Mouse (Mus musculus): ENCODE measurements around the gene Mast4. TPM values are rescaled to one million over a fixed set of nuclear protein-coding genes. Genes with fewer than 3 reads are reported as not detected.
"Not testable (repeated sequence)": the region's sequence is repeated elsewhere in the genome, so short reads cannot be mapped to it uniquely, and the experiment has no call there.

Mast4 gene
- polyA plus RNA-seq, 1 experiment from 2014 or later, result 34.9 TPM

DNA sequence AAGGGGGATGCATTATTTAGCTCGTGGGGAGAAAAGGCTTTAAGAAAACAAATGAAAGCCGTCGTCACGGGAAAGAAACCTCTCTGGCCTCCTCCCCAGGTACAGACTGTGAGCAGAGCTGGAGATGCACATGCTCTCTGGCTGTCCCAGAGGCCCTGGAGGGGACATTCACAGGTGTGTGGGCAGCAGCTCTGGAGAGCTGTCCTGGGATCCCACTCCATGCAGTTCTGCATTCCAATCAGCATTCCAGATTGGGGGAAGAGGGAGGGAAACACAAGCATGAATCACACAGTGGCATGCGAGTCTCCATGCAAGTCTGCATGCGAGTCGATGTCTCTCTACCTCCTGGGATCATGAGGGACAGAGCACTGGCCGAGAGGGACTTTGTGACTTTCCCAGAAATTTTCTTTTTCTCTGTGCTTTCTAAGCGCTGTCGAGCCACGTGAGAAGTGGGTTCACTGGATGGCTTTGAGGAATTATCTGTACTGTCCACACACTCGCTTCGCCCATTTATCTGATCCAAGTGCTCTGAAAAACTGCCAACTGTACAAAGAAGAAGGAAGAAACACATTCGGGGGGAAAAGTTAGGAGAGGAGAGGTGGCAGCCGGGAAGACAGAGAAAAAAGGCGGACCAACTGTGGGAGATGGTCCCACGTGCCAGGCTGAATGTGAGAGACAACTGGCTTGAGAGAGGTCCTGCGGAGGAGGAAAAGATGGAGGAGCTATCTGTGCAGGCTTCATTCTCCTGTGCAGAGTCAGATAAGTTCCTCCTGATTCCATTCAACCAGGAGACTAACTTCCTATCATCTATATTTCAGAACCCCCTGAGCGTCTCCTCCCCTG, 580.4 kb downstream of the Mast4 start:
- H3K27ac ChIP-seq (replicated peaks), result no peak overlapping the region
- peaks cover 50% of the 10 kb centered on the region for H3K36me3 ChIP-seq
- WGBS, result 87% methylated on average over 19 of the region's 19 CpGs
- no peaks in the 10 kb centered on the region for H3K9me3 ChIP-seq
- no peak for ATAC-seq (ENCODE audit: low FRiP score, low read depth)
- H3K27me3 ChIP-seq, result no peaks in the 10 kb centered on the region
- H3K4me3 ChIP-seq, result no peak overlapping the region
- H3K4me2 ChIP-seq (replicated peaks), result no peak overlapping the region
- H3K4me1 ChIP-seq, result 0 out of 2 replicates have a peak, but pooled peaks cover 3% of the 10 kb centered on the region
- no peak overlapping the region for H3K9ac ChIP-seq (replicated peaks)

DNA sequence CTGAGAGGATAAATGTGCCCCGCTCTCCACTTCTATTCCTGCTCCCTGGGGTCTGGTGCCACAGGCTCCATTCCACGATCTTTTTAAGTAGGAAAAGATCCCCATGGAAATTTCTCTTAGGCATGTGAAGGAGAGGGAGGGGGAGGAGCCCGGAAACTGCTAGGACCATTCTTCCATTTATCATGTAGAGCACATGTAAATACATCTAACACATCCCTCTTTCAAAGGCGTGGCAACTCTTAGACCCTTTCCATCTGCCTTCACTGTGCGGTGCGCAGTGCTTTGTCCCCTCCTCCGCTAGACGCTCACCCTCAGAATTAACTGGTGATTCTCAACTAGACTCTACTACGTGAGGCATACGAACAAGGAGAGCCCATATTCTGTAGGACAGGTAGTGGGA, 584.4 kb downstream of the Mast4 start:
- WGBS, result 85% methylated on average over 10 of the region's 10 CpGs
- peaks cover 44% of the 10 kb centered on the region for H3K36me3 ChIP-seq

DNA sequence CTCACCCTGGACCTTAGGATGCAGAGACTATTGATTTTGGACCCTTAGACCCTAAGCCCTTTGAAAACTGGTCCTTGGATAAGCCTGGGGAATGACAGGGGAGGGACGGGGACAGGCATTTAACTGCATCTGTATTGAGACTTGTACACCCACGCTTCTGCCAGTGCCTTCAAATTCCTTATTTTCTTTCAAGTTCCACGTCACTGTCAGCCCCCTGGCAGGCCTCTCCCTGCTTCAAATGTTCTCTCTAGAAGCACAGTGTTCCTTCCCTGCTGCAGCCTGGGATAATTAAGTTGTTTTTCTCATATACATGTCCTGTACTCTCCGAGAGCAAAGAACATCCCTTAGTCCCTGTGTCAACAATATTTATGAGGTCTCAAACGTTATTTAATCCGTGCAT, 585.1 kb downstream of the Mast4 start:
- WGBS, result 66% methylated on average over 6 of the region's 6 CpGs
- no peaks in the 10 kb centered on the region for H3K27me3 ChIP-seq
- peaks cover 38% of the 10 kb centered on the region for H3K36me3 ChIP-seq
- no peak overlapping the region for H3K4me2 ChIP-seq (replicated peaks)
- no peaks in the 10 kb centered on the region for H3K9me3 ChIP-seq
- H3K27ac ChIP-seq (replicated peaks), result no peak overlapping the region
- H3K4me1 ChIP-seq, result 0 out of 2 replicates have a peak, but pooled peaks cover 3% of the 10 kb centered on the region
- no peak overlapping the region for H3K9ac ChIP-seq (replicated peaks)
- ATAC-seq (ENCODE audit: low FRiP score, low read depth), result no peak
- H3K4me3 ChIP-seq, result no peak overlapping the region

More for the DNA sequence above, 584.4 kb downstream of the Mast4 start:
- no peaks in the 10 kb centered on the region for H3K27me3 ChIP-seq
- ATAC-seq (ENCODE audit: low FRiP score, low read depth), result no peak
- H3K9ac ChIP-seq (replicated peaks), result no peak overlapping the region
- H3K4me2 ChIP-seq (replicated peaks), result no peak overlapping the region
- H3K27ac ChIP-seq (replicated peaks), result no peak overlapping the region
- H3K4me1 ChIP-seq, result 0 out of 2 replicates have a peak, but pooled peaks cover 3% of the 10 kb centered on the region
- no peaks in the 10 kb centered on the region for H3K9me3 ChIP-seq
- no peak overlapping the region for H3K4me3 ChIP-seq

DNA sequence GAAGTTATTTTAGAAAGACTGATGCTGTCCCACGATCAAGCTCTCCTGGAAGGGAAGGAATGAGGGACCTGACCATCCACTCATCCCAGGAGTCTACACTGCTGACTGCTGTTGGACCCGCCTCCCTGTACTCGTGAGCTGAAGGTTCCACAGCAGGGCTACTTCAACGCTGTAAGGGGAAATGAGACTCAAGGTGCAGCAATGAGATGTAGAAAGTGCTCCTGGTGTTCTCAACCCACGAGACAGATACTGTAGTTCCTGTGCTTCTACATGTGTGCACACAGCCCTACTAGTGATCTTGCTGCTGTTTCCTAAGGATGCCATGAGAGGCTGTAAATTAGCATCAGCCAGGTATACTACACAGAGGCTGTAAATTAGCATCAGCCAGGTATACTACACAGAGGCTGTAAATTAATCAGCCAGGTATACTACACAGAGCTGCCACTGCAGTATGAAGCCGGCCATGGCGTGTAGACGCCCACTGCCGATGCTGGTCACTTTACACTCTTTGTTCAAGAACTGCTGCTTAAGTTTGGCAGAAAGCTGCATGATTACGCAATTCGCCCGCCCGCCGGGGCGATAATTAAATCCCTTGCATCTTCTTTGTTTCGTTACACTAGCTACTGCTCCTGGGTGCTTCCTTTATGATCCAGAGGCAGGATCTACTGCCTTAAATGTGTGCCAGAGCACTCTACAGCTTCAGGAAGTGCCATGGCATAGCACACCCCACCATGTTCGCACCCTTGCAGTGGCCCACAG, 587.3 kb downstream of the Mast4 start:
- Histone ChIP-seq H3K27ac (replicated peaks) (no peak overlapping the region), H3K27me3 (no peaks in the 10 kb centered on the region), H3K9ac (replicated peaks) (no peak overlapping the region), H3K4me1 (no peaks in the 10 kb centered on the region), H3K4me3 (no peak overlapping the region), H3K36me3 (peaks cover 31% of the 10 kb centered on the region), H3K9me3 (no peaks in the 10 kb centered on the region), H3K4me2 (replicated peaks) (no peak overlapping the region)
- 89% methylated on average over 17 of the region's 17 CpGs for WGBS
- no peak for ATAC-seq (ENCODE audit: low FRiP score, low read depth)

DNA sequence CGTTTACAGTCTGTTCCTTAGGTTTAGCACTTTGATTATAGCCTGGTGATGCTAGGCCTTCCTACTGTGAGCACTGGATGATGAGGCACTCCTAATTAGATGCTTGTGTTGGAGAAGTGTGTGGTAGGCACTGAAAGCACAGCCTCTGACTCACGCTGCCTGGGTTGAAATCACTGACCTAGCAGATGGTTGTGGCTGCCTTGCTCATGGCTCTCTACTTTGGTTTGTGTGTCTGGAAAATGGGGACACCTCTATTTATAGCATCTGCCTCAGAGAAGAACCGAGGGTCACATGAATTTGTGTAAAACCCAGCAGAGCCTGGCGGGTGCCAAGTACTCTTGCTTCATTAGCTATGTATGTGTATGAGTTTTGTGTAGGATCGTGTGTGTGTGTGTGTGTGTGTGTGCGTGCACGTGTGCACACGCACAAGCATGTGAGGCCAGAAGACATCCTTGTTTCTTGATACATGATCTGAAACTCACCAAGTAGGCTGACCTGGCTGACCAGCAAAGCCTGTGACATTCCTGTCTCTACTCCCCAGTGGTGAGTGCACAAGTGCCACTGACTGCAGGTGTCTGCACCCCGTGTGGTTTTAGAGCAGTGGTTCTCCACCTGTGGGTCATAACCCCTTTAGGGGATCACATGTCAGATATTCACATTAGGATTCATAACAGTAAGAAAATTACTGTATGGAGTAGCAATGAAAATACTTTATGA, 588.5 kb downstream of the Mast4 start:
- Histone ChIP-seq H3K4me2 (replicated peaks) (no peak overlapping the region), H3K4me1 (no peaks in the 10 kb centered on the region), H3K27ac (replicated peaks) (no peak overlapping the region), H3K4me3 (no peak overlapping the region), H3K27me3 (no peaks in the 10 kb centered on the region), H3K9me3 (no peaks in the 10 kb centered on the region), H3K36me3 (peaks cover 34% of the 10 kb centered on the region), H3K9ac (replicated peaks) (no peak overlapping the region)
- no peak for ATAC-seq (ENCODE audit: low FRiP score, low read depth)
- 91% methylated on average over 9 of the region's 9 CpGs for WGBS

GRCm38 (mm10) chr13:102745270-102745600, 589.1 kb downstream of the Mast4 start:
- no peaks in the 10 kb centered on the region for H3K27me3 ChIP-seq
- no peaks in the 10 kb centered on the region for H3K4me1 ChIP-seq
- peak; percentile 44; the same call in 1 of the 2 replicates for ATAC-seq (ENCODE audit: low FRiP score, low read depth)
- no peak overlapping the region for H3K27ac ChIP-seq (replicated peaks)
- H3K4me3 ChIP-seq, result no peak overlapping the region
- 93% methylated on average over 3 of the region's 3 CpGs for WGBS
- H3K36me3 ChIP-seq, result peaks cover 29% of the 10 kb centered on the region
- no peaks in the 10 kb centered on the region for H3K9me3 ChIP-seq
- H3K4me2 ChIP-seq (replicated peaks), result no peak overlapping the region
- no peak overlapping the region for H3K9ac ChIP-seq (replicated peaks)

DNA sequence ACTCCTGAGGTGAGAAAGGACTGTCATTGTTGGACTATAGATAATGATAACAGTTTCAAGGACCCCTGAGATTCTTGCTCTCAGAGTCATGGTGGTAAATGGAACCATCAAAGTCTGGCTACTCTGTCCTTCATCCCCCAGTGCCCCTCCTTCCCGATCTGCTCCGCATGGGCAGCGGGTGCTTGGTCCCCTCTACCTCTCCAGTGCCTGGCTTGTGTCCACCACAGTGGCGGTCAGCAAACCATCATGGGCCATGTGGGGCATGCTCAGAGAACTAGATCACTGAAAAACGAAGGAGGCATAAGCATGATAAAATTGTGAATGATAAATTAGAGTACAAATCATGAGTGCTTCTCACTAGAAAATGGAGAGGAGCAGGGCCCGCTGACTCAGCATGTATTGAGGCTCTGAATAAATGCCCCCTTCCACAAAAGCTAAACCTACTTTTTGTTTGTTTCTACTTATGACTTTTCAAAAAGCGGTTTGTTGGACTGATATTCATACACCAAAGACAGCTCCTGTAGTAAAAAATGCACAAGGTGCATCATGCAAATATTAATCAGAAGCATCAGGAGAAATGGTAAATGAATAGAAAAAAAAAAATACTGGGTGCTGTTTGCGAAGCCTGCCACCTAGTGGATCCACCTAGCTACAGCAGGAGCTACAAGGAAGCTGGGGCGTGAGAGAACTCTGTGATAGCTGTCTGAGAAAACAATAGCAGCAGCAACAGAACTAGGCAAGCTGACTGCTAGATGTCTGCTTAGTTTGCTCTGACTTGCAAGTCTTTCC, 589.6 kb downstream of the Mast4 start:
- Histone ChIP-seq H3K27me3 (no peaks in the 10 kb centered on the region), H3K4me3 (no peak overlapping the region), H3K9me3 (no peaks in the 10 kb centered on the region), H3K9ac (replicated peaks) (no peak overlapping the region), H3K4me2 (replicated peaks) (no peak overlapping the region), H3K4me1 (no peaks in the 10 kb centered on the region), H3K27ac (replicated peaks) (no peak overlapping the region), H3K36me3 (peaks cover 24% of the 10 kb centered on the region)
- ATAC-seq (ENCODE audit: low FRiP score, low read depth), result 0 out of 2 replicates have a peak, but pooled peaks have one; percentile 27
- WGBS, result 68% methylated on average over 9 of the region's 9 CpGs

- no peaks in the 10 kb centered on the region for H3K27me3 ChIP-seq
- H3K27ac ChIP-seq (replicated peaks), result no peak overlapping the region
- H3K9ac ChIP-seq (replicated peaks), result no peak overlapping the region
- ATAC-seq (ENCODE audit: low FRiP score, low read depth), result no peak
- no peak overlapping the region for H3K4me2 ChIP-seq (replicated peaks)
- H3K9me3 ChIP-seq, result no peaks in the 10 kb centered on the region
- H3K4me3 ChIP-seq, result no peak overlapping the region
- H3K36me3 ChIP-seq, result peaks cover 59% of the 10 kb centered on the region
- WGBS, result 90% methylated on average over 13 of the region's 13 CpGs
- H3K4me1 ChIP-seq, result no peaks in the 10 kb centered on the region
Observed at GRCm38 (mm10) chr13:102739720-102740535, 594.4 kb downstream of the Mast4 start.

DNA sequence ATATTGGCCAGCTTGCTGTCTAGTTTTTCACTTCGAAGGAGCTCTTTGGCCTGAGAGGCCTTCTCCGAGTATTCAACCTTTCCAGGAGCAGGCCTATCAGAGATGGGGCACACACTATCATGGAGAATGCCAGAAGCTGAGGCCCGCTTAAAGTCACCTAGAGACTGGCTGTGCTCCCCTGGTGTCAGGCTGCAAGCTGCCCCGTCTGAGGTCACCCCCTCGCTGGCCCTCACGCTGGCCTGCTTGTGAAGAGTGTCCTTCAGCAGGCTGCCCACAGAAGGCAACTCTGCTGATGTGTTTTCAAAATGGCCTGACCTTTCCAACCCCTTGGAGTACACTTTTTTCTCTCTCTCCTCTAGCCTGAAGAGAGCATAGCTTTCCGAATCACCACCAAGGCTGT, 596.5 kb downstream of the Mast4 start:
- Histone ChIP-seq H3K4me3 (no peak overlapping the region), H3K9ac (replicated peaks) (no peak overlapping the region), H3K27ac (replicated peaks) (no peak overlapping the region), H3K4me2 (replicated peaks) (no peak overlapping the region), H3K4me1 (no peaks in the 10 kb centered on the region), H3K27me3 (no peaks in the 10 kb centered on the region), H3K9me3 (no peaks in the 10 kb centered on the region), H3K36me3 (peaks cover 65% of the 10 kb centered on the region)
- WGBS, result 95% methylated on average over 7 of the region's 7 CpGs
- no peak for ATAC-seq (ENCODE audit: low FRiP score, low read depth)

DNA sequence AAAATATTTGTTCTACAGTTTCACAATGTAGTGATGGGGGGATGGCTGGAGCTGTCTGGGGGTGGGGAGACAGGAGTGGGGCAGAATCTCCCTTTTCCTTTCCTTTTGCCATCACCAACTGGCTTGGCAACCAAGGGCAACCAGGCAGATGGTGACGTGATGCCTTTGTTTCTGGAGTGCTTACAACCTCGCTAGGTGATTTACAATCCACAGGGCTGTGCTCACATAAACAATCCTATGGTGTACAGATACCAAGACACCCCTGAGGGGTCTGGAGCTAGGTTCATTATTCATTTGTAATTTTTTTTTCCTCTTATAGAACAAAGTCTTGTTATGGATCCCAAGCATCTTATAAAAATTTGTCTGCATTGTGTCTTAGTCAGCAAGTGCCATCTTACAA, 601.2 kb downstream of the Mast4 start:
- no peak for ATAC-seq (ENCODE audit: low FRiP score, low read depth)
- no peak overlapping the region for H3K9ac ChIP-seq (replicated peaks)
- H3K4me3 ChIP-seq, result no peak overlapping the region
- H3K9me3 ChIP-seq, result no peaks in the 10 kb centered on the region
- H3K27me3 ChIP-seq, result no peaks in the 10 kb centered on the region
- H3K4me1 ChIP-seq, result no peaks in the 10 kb centered on the region
- WGBS, result 79% methylated on average over 2 of the region's 2 CpGs
- H3K4me2 ChIP-seq (replicated peaks), result no peak overlapping the region
- no peak overlapping the region for H3K27ac ChIP-seq (replicated peaks)
- peaks cover 37% of the 10 kb centered on the region for H3K36me3 ChIP-seq

GRCm38 (mm10) chr13:102728951-102729350, 605.3 kb downstream of the Mast4 start:
- ATAC-seq (ENCODE audit: low FRiP score, low read depth); H3K9ac ChIP-seq (replicated peaks); H3K36me3 ChIP-seq; H3K27ac ChIP-seq (replicated peaks); H3K4me3 ChIP-seq; H3K9me3 ChIP-seq; H3K27me3 ChIP-seq; H3K4me2 ChIP-seq (replicated peaks); H3K4me1 ChIP-seq: not testable (repeated sequence)
- WGBS, result 61% methylated on average over 7 of the region's 7 CpGs

Data from midbrain, embryonic 12.5 days (tissue).